Mouse (Mus musculus) lung, adult 2 months (tissue): ENCODE measurements around the gene Rpap2. TPM values are rescaled to one million over a fixed set of nuclear protein-coding genes. Genes with fewer than 3 reads are reported as not detected.

Source experiments
- DNase-seq: peaks from one replicate; pipeline ENCODE4 v3.0.0; 2022
- H3K4me1 ChIP-seq: fragments of 200-500 bp; 2 replicates; pipeline ENCODE4 v1.6.1; 2011; ENCODE audit warnings: low read length; ENCODE audit not compliant: control insufficient read depth, insufficient read depth
- H3K4me3 ChIP-seq: fragments of 200-500 bp; replicated peaks from 2 replicates; pipeline ENCODE3; 2011; ENCODE audit warnings: low read depth, mild to moderate bottlenecking, control low read depth, low read length; ENCODE audit errors: extremely low read depth
- CTCF ChIP-seq: fragments of 200-500 bp; IDR thresholded peaks from 2 replicates; pipeline ENCODE4 v1.5.1; 2011; ENCODE audit warnings: mild to moderate bottlenecking, low read length, control low read depth; ENCODE audit not compliant: insufficient read depth
- POLR2A ChIP-seq: fragments of 200-500 bp; IDR thresholded peaks from 2 replicates; pipeline ENCODE4 v1.6.1; 2011; ENCODE audit warnings: low read depth, mild to moderate bottlenecking, control low read depth, low read length, borderline replicate concordance; ENCODE audit errors: extremely low read depth
- WGBS: fragments of 180-500 bp; shearing (Covaris S2); methylation state at CpG from one replicate; pipeline ENCODE4 v1.1.7; 2018; 5-methylcytosine and 5-hydroxymethylcytosine counted together
- polyA plus RNA-seq: library from polyadenylated mRNA; depleted of rRNA; stranded (reverse); fragments of >200 nt; gene quantifications from 2 replicates; pipeline ENCODE4 v1.2.3, GENCODE M21; 2012; rRNA removed

The Rpap2 gene
- polyA plus RNA-seq, 1 experiment, result 2.5 TPM

- H3K4me1 ChIP-seq, result no peaks in the 10 kb centered on the region
- no peak overlapping the region for H3K4me3 ChIP-seq
- 75% methylated on average over 1 of the region's 1 CpGs for WGBS
- DNase-seq, result no peak
- no peak for TF ChIP-seq CTCF
- TF ChIP-seq POLR2A, result no peak
Observed at GRCm38 (mm10) chr5:107706262-107706661, 109.1 kb downstream of the Rpap2 start.

DNA sequence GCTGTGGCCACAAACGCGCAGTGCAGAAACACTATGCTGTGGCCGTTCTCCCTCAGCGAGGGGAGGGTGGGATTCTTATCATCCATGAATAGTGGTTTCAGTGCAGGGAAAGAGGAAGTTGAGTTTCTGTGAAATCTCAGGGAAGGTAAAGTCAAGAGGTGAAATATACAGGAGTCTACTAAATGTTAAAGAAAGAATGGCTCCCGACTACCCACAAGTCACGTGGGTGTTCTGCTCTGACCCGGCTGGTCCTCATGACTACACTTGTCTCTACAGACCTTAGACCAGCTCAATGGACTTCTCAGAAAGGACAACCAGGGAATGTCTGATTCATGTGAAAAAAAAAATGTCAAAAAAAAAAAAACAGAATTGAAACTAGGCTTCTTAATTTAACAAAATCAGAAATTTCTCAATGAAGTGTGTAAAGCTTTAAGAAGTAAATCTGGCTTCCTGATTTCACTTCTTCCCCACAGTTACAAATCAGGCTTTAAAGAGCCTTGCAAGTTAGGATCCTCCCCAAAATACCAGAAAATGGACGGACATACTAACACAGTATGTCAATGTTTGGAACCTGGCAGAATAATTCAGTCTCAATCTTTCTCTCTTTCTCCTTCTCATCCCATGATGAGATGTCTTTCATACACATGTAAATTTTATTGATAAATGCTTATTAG lies 111.1 kb downstream of the Rpap2 start:
- Histone ChIP-seq H3K4me1 (no peaks in the 10 kb centered on the region), H3K4me3 (no peak overlapping the region)
- WGBS, result 71% methylated on average over 8 of the region's 8 CpGs
- TF ChIP-seq POLR2A (no peak), CTCF (no peak)
- DNase-seq, result no peak

Other genes with a start within 250 kb of the Rpap2 start
- gene Ephx4, start 194.6 kb upstream of the Rpap2 start, polyA plus RNA-seq, result 1.9 and 2.0 TPM in 2 replicates
- gene Lpcat2b, start 165.8 kb upstream of the Rpap2 start, polyA plus RNA-seq, result 0.03 and 0.14 TPM in 2 replicates
- gene Btbd8, start 159.4 kb upstream of the Rpap2 start, polyA plus RNA-seq, result 1.0 and 1.2 TPM in 2 replicates
- 0.06 TPM in 1 of 2 replicates, not detected in the other for gene Gm42669, start 89.8 kb upstream of the Rpap2 start, polyA plus RNA-seq
- gene 1700028K03Rik, start 62.7 kb upstream of the Rpap2 start, polyA plus RNA-seq, result not detected in 2 replicates
- gene Glmn, start 515 bp downstream of the Rpap2 start, polyA plus RNA-seq, result 0.80 and 0.85 TPM in 2 replicates
- gene Gfi1, start 128.7 kb downstream of the Rpap2 start, polyA plus RNA-seq, result 0.73 and 2.0 TPM in 2 replicates
- not detected in 2 replicates for gene Ube2d2b, start 232.7 kb downstream of the Rpap2 start, polyA plus RNA-seq